Mouse (Mus musculus): ENCODE data around the gene Chga.
A peak's percentile ranks its signal among the peaks of the same experiment; 100 is the strongest.

Chga gene

DNA sequence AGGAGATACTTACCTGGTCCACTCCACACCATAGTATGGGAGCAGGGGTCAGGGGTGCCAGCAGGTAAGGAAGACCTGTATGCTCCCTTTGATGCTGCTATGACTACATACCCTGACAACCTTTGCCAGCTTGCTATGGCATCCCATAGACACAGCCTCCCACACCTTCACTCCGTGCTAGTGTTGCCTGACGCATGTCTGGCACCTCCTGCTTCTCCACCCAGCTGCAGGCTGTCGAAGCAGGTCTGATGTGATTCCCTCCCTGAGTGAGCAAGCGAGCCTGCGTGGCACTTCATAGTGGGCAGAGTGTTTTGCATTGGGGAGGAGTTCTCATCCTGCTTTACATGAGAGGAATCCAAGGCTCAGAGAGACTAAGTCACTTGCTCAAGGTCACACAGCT is 2.6 kb downstream of the Chga start:
- peak; percentile 55 for ATAC-seq (ENCODE audit: low TSS enrichment)

DNA sequence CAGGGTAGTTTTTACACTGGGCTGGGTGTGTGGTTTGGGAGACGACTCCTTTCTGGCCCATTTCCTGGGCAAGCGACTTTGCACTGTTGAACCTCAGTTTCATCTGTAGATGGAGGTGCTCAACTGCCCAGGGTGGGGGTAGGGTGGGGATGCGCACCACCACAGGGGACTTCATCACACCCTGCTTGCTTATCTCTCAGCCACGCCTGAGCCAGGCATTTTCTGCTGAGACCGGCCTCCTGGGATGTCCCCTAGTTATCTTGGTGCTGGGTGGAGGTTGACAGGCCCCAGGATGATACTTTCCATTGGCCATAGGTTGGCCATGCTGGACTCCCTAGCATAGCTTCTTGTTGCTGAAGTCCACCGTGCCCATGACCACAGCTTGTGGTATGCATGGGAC is 10.3 kb downstream of the Chga start:
- ATAC-seq (ENCODE audit: low TSS enrichment): no peak

DNA sequence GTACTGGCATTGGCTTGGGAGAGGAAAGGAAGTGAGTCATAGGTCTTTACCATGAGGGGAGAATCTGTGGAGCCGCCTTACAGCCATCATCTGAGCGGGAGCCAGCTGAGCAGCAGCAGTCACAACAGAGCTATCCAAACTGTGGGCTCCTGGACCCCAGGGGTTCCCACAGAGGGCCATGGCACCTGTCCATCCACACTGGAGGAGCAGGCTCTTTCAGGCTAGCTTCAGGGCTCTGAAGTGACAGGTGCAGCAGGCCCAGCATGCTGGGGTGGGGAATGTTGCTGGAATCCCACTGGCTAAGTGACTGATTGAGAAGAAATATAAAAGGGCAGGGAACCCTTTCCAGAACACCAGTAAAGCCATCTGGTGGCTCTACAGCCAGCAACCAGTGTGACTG is 12.2 kb downstream of the Chga start:
- ATAC-seq (ENCODE audit: low TSS enrichment): no peak

DNA sequence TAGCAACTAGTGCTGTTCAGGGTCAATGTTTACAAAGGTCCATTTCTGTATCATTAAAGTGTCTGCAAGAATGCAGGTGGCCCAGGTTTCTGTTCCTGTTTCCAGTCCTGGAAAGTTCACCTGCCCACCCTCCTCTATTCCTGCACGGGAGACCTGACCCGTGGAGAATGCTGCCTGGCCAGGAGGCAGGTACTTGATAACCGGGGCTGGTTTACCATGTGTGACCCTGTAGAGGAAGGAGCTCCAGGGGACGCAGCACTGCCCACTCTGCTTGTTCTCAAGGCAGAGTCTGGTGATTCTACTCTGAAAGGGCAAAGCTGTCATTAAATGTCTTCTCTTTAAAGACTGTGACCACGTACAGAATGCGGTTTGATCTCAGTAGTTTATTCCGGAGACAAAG is 13.4 kb downstream of the Chga start:
- ATAC-seq (ENCODE audit: low TSS enrichment): no peak

DNA sequence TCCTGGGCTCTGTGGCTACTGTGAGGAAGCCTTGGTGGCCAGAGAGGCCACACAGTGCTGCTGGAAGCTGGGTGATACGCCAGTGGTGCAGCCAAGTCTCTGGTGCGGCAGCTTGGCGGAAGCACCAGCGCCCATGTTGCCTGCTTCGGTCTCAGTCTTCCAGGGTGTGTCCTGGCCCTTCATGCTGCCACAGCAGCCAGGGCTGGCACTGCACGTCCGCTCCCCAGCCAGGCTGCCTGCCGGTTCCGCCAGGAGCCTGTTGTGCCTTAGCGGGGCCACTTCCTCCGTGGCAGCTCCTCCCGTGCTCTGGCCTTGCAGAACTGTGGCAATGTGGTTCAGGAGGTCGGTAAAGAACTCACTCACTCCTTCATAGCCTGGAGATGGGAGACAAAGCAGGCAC is 15.3 kb downstream of the Chga start:
- ATAC-seq (ENCODE audit: low TSS enrichment): no peak

DNA sequence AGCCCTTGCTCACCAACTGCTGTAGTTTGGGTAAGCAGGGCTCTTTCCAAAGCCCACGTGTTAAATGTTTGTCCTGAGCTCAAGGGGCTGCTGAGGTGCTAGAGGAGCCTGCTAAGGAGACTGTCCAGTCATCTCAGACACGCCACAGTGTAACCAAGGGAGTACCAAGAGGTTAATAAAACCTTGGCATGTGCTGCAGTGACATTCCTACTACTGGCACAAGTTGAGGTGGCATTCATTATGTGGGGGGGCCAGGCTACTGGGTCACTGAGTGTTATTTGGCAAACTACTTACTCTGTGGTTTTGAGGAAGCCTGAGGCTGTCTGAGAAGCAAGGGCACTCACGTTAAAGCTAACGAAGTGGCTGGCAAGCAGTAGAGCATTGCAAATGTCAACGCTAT is 16.0 kb downstream of the Chga start:
- no peak for ATAC-seq (ENCODE audit: low TSS enrichment)

DNA sequence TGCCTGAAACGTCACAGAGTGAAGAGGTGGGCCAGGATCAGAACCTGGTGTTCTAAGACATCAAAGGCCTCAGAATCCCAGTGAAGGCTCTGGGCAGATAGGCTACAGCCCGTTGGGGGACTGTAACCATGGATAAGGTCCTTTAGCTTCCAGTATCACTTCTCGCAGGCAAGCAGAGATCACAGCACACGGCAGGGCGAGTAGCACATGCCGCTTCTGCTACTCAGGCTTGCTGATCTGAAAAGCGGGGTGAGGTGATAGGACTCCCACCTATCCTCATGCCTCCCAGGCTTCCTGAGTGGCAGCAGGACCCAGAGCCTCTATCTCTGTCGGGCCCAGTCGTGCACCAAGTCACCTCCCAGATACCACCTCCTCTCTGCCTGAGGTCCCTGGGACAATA is 16.9 kb downstream of the Chga start:
- ATAC-seq (ENCODE audit: low TSS enrichment): no peak

DNA sequence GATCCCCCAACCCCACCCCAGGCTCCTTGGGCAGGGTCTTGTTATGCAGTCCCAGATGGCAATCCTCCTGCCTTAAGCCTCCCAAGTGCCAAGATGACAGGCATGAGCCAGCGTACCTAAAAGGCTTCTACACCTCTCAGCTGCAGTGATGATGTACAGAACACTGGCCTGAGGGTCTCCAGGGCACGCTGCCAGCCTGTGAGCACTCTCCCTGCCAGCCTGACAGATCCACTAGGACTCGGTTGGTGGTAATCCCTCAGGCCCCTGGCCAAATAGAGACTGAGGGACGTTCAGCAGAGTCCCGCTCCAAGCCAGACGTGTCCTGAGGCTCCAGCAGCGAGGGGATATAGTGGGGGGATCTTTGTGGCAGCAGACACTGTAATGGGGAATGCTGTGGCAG is 18.3 kb downstream of the Chga start:
- ATAC-seq (ENCODE audit: low TSS enrichment): no peak

DNA sequence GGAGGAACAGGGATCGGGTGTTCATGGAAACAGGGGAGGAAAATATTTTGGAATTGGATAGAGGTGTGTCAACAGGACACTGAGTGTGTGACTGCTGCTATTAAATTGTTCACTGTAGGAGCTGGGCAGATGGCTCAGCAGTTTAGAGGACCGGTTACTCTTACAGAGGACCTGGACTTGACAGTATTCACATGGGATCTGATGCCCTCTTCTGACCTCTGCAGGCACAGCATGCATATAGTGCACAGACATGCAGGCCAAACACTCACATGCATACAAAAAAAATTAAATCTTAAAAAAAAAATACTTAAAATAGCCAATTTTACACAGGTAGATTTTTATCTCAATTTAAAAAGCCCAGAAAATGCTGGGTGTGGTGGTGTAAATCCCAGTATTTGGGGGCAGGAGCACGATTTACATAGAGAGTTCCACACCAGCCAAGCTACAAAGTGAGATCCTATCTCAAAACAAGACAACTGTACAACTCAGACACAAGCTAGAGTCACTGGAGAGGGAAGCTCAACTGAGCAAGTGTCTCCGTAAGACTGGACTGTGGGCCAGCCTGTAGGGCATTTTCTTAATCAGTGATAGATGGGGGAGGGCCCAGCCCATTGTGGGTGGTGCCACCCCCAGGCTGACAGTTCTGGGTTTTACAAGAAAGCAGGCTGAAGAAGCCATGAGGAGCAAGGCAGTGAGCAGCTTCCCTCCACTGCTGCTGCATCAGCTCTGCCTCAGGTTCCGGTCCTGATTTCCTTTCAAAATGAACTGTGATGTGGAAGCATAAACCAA is 21.0 kb downstream of the Chga start:
- ATAC-seq (ENCODE audit: low TSS enrichment): no peak

DNA sequence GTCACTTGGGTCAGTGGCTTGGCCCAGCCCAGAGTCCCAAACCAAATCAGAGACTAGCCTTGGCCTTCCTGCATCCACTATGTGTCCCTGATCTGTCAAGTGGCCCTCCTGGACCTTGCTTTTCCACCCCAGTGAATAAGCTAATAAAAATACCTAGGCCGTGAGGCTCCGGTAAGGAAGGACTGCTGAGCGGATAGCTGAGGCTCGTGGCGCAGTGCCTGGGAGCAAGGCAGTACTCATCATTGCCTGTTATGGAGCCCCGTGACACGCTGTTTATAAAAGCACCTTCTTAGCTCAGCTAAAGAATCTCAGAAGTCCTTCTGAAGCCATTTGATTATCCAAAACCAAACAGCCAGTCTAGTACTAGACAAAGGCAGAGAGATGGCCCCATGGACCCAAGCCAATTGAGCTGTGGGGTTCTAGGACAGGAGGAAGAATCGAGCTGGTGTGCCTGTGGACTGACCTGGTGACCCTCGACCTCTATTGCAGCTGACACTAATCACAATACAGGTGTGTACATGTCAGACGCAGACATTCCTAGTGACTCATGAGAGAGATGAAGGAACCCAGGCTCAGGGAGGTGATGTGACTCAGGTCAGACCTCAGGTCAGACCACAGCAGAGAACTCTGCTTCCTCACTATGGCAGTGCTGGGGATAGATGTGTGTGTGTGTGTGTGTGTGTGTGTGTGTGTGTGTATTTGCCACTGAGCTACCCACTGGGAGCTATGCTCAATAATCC is 22.1 kb downstream of the Chga start:
- no peak for ATAC-seq (ENCODE audit: low TSS enrichment)

DNA sequence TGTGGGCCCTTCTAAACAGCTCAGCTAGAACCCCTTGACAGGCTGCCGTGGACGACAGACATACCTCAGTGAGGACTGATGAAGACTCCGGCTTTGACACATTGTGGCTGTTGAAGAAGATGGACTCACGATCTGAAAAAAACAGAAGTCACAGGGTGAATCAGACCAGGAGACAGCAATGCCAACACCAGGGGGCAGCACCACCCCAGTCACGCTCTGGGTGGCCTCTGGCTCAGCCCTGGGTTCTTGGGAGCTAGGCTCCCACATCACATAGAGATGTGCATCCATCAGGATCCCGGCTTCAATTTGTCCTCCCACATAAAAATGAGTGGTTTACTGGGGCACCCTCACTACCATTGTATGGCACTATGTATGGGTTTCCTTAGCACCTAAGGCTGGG is 24.3 kb downstream of the Chga start:
- ATAC-seq (ENCODE audit: low TSS enrichment): peak; percentile 80

DNA sequence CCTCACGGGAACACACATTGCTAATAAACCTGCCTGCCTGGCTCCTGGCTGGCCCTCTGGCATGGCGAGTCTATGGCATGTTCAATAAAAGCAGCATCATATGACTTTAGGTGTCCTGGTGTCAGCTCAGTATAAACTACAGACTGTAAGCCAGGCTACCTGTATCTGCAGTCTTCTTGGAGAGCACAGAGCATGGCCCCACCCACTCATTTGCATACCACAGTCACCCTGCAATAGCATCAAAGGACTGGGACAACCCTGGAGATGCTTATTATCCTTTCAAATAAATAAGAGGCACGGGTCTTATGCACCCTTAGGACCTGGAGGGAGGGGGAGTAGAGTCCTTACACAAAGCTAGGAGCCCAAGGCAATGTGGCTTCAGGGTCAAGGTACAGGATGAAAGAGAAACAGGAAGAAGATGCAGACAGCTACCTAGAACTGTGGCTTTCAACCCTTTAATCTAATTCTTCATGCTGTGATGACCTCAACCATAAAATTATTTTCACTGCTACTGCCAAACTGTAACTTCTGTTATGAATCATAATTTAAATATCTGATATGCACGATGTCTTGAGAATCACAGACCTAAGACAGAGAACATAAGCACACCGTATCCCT is 26.9 kb downstream of the Chga start:
- no peak for ATAC-seq (ENCODE audit: low TSS enrichment)

DNA sequence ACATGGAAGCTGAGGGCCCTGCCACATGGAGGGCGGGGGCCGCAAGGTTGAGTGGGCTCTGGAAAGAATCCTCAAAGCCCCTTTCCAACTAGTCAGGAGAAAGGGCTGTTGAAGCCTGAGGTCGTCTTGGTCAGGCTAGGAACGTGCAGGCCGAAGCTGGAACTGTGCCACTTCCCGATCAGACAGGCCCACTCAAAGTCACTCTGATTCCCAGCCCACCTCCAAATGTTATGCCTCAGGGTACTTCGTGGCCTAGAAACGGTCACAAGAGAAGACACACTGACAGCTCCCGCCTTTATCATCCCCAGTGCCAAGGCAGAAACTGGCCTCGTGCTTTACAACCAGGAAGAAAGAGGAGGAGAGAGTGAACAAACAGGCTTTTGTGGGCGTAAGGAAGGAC is 27.7 kb downstream of the Chga start:
- ATAC-seq (ENCODE audit: low TSS enrichment): no peak

DNA sequence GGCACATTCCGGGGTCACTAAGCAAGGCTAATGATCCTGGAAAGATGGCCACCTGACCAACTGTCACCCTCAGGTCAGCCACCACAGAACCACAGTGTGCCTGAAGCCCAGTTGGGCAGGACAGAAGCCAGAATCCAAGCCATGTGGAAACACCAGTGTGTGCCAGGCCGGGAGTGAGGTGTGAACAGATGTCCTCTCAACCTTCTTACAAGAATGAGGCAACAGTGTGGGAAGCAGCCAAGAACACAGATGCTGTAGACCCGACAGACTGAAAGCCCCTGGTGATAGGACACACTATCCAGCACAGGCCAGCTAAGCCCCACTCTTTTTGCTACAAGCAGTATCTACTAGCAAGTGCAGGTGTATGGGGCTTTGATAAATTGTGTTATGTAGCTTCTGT is 30.6 kb downstream of the Chga start:
- peak; percentile 15 for ATAC-seq (ENCODE audit: low TSS enrichment)

DNA sequence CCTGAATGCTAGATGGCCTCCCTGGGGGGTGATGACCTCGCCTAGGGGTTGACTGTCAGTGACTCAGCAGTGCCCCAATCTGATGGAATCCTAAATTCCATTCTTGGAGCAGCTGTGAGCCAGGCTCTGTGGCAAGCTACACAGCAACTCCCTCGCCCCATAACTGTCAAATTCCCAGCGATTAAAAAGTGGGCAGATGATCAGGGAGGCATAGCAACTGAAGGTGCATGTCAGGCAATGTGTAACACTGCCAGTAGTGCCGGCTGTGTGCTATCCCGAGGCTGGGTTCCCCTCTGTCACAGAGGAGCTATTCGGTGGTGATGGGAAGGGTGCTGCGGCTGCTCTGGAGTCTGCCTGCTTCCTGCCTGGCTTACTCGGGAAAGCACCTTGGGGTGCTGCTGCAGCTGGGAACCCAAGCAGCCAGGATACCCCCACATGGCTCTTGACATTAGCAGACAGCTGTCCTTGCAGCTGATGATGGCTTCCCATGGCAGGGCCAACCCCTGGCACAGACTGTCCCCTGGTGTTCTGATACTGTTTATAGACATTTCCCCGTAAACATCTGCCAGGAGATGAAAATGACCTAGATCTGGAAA is 31.6 kb downstream of the Chga start:
- peak; percentile 28 for ATAC-seq (ENCODE audit: low TSS enrichment)

DNA sequence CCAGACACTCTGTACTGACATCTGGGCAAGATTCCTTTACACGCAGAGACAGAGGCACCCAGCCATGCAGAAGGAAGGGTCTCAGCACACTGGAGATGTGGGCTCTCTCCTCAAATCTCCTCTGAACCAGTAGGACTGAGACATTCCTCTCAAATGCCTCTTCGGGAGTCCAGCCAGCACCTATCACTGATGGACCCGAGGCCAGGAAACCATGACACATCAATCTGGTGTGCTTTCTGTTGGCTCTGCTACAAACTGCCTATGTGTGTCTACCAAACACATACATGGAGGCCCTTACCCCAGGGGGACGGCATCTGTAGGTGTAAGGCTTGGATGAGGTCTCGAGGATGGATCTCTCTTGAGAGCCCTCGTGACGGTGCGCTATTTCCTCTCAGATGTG is 32.3 kb downstream of the Chga start:
- ATAC-seq (ENCODE audit: low TSS enrichment): 0 out of 2 replicates have a peak, but pooled peaks have one; percentile 4

DNA sequence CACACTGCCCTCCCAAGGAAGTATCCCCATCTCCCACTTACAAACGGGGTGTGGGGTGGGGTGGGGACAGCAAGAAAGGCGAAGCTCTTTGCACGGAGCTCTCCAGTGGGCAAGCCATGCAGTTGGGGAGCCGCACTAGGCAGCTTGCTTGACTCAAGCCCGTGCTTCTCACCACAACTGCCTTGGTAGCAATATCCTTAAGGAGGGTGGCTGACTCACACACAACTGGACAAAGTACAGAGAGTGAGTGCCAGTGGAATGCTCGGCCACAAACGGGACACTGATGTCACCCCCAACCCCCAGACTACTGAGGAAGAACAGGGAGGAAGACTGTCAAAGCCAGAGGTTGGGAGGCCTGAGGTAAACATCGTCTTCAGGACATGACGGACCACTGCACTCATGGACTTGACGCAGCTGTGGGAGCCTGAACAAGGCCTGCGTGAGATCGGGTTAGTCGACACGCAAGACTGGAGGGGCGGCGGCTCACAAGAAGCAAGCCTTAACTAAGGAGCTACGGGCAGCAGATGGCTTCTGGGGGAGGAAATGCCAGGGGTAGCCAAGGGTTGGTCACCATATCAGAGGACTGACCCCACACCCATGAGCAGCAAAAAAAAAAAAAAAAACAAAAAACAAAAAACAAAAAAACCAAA is 36.1 kb downstream of the Chga start:
- ATAC-seq (ENCODE audit: low TSS enrichment): no peak

DNA sequence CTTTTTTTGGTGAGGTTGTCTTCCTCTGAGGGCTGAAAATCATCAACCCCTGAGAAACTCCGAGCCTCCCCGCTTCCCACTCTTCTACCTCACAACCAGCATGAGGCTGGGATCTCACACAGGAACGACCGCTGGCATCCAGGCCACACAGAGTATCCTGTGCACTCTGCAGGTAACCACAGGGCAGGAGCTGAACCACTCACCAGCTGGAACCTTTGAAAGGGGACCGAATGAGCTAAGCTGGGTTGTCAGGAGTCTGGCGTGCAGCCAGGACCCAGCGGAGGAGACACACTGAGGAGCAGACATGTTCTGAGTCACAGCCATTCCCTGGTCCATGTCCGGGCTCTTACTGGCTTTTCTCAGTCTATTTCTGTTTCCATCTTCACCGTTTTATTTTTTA is 38.9 kb downstream of the Chga start:
- peak; percentile 71 for ATAC-seq (ENCODE audit: low TSS enrichment)

DNA sequence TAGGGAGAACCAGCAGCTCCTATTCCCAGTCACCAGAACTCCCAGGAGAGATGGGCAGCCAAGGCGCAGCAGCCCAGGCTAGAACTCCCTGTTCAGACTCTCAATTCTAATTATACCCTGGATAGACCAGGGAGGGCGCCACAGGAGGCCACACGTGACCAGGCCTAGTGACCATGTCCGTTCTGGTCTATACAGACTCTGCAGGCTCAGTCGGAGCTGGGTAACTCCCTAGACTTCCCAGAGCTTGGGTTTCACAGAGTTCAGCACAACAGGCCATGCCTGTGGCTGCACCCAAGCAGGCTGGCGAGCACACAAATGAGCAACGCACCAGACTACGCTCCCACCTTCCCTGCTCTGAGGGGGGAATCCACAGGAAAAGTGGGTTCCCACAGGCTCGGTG is 39.9 kb downstream of the Chga start:
- no peak for ATAC-seq (ENCODE audit: low TSS enrichment)

DNA sequence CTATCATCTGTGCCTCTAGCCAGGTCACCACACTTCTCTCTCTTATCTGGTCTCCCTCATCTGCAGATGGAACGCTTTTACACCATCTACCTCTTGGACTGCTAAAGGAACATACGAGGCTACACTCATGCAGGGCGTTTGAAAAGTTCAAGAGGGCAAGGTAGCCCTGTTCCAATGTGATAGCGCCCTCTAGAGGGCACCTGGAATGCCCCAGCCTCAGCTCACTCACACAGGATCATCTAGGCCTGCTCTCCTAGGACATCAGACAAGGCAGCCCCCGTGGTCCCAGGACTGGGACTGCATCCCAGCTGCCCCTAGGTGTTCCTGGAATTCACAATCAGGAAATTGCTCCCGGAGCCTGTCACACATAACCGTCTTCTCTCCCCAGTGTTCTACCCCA is 41.6 kb downstream of the Chga start:
- ATAC-seq (ENCODE audit: low TSS enrichment): no peak

DNA sequence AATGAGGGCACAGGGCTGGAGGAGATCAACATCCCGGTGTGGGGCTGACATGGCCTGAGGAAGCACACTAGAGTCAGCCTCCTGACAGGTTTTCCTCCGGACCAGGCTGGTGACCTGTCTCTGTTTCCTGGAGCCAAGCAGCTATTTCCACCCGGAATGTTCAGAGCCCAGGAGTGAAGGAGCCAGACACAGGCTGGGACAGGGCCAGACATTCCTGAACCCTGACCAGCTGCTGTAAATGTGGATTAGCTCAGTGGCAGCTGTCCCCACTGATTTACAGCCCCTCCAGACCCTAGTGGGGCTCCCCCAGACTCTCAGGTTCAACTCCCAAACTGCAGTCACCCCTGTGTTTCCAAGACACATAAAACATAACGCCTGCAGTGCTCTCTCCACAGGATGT is 42.7 kb downstream of the Chga start:
- ATAC-seq (ENCODE audit: low TSS enrichment): no peak

DNA sequence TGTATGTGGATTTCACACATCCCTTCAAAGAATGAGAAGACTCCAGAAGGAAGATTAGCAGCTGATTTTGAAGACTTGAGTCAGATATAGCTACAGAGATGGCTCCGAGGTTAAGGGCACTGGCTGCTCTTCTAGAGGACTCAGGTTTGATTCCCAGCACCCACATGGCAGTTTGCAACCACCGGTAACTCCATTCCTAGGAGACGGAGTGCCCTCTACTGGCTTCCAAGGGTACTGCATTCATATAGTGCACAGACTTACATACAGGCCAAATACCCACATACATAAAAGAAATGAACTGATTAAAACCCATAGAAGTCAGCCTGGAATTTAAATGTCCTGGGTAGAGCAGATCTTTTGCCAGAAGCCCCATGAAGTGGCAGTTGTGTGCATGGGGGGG is 43.8 kb downstream of the Chga start:
- no peak for ATAC-seq (ENCODE audit: low TSS enrichment)

All from frontal cortex, adult (tissue).